Mouse (Mus musculus): ENCODE measurements at regions not wholly inside any gene's neighbourhood (a gene's known extent, or its start where the extent isn't known, plus 50 kb on each side); places are given as distances from the start of the nearest gene placed in this dataset.

DNA sequence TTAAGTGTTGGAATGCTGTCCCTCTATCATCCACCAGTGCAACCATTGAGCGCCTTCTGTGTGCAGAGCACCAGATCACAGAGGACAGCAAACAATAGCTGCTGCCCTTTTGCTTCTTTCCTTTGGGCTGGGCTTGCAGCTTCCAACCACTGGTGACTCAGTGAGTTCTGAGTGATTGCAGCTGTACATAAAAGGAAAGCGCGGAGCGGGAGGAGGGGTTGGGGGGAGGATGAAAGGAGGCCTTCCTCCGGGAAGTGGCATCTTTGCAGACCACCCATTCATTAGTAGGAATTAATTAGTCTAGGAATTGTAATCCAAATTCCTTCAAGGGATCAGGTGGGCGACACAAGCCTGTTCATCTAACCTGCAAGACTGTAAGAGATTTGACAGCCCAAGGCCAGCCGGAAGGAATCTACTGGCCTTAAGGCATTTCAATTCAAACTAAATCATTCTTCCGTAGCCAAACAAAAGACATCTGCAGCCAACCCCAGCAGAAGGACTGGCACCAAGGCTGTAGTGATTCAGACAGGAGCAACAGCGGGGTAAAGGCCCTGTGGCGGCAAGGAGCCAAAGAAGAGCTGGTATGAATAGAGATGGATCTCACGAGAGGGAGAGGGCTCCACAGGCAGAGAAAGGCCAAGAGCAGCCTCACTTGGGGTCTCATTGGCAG, 52.8 kb upstream of the Sgk1 start:
- no peak overlapping the region for H3K4me3 ChIP-seq (ENCODE audit: low read depth, low read length)
- H3K9me3 ChIP-seq (ENCODE audit: low read length), result no peaks in the 10 kb centered on the region
- 0 out of 2 replicates have a peak, but pooled peaks cover 7% of the 10 kb centered on the region for H3K4me1 ChIP-seq (ENCODE audit: insufficient read depth, low read length)
- H3K27me3 ChIP-seq (ENCODE audit: insufficient read depth, low read length), result no peaks in the 10 kb centered on the region
- no peak overlapping the region for H3K9ac ChIP-seq (replicated peaks; ENCODE audit: low read length, poor library complexity, severe bottlenecking)
- H3K36me3 ChIP-seq (ENCODE audit: insufficient read depth, low read length), result no peaks in the 10 kb centered on the region
- no peak overlapping the region for H3K27ac ChIP-seq (ENCODE audit: low read depth, low read length)
- H3K4me2 ChIP-seq (ENCODE audit: low read depth, low read length, poor library complexity, severe bottlenecking), result no peak overlapping the region
- peak; percentile 31 for DNase-seq (ENCODE audit: low spot score)
- 31% methylated on average over 11 of the region's 11 CpGs for WGBS
- no peak for TF ChIP-seq CTCF (IDR thresholded peaks at IDR 0.05)
- ATAC-seq (ENCODE audit: low FRiP score), result peak; percentile 16

DNA sequence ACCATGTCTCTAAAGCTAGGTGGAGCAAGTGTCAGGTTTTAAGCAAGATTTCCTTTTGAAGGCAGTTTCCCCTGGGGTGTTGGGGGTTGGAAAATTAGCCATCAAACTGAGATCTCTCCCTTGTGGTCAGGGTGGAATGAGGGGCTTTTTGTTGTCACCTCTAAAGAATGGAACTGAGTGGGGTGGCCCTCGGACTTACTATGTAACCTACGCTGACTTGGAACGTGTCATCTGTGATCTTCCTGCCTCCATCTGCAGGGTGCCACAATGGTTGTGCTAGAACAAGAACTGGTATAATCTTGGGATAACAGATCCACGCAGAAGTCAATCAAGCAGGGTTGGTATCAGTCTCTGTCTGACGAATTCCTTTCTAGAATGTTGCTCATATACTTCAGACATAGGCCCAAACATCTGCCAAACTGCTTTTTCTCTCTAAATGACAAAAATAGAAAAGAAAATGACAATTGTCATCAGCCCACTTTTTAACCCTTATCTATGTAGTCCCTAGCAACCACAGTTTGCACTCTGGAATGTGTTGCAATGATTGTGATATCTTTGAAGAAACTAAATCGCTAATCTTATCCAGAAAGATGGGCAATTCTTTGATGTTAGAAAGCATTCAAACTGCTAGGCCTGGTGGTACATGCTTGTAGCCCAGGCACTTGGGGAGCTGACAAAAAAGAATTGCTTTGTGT, 50.8 kb upstream of the Sgk1 start:
- no peak overlapping the region for H3K4me2 ChIP-seq (ENCODE audit: low read depth, low read length, poor library complexity, severe bottlenecking)
- TF ChIP-seq CTCF (IDR thresholded peaks at IDR 0.05), result no peak
- no peaks in the 10 kb centered on the region for H3K36me3 ChIP-seq (ENCODE audit: insufficient read depth, low read length)
- H3K27ac ChIP-seq (ENCODE audit: low read depth, low read length), result no peak overlapping the region
- no peaks in the 10 kb centered on the region for H3K9me3 ChIP-seq (ENCODE audit: low read length)
- no peak overlapping the region for H3K9ac ChIP-seq (replicated peaks; ENCODE audit: low read length, poor library complexity, severe bottlenecking)
- DNase-seq (ENCODE audit: low spot score) (no peak), ATAC-seq (ENCODE audit: low FRiP score) (no peak)
- WGBS, result 66% methylated on average over 6 of the region's 6 CpGs
- 0 out of 2 replicates have a peak, but pooled peaks cover 7% of the 10 kb centered on the region for H3K4me1 ChIP-seq (ENCODE audit: insufficient read depth, low read length)
- no peak overlapping the region for H3K4me3 ChIP-seq (ENCODE audit: low read depth, low read length)
- no peaks in the 10 kb centered on the region for H3K27me3 ChIP-seq (ENCODE audit: insufficient read depth, low read length)

All from midbrain, postnatal 0 days (tissue).